Mouse (Mus musculus): ENCODE measurements around the gene Hoxc8.

DNA sequence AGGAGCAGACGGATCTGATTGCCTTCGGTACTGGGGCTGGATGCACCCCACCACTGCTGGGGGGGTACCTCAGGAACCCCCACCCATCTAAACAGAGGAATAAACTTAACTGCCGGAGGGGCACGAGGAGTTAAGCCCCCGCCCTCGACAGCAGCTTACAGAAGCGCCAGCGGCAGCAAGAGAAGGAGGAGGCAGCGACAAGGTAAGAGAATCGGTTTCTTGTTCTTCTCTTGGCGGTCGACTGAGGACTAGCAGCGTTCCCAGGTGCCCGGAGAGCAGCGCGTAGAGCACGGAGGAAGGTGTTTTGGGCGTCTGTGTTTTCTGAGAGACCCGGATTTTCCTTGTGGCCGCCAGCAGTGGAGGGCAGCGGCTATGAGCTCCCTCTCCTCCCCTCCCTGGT is 18.2 kb upstream of the Hoxc8 start:
- TF ChIP-seq CTCF (IDR thresholded peaks at IDR 0.05; ENCODE audit: control insufficient read depth, insufficient read depth, insufficient replicate concordance, low read depth, low read length) (no peak), POLR2A (IDR thresholded peaks at IDR 0.05; ENCODE audit: control insufficient read depth, low read depth, low read length) (no peak)

All from testis, adult 2 months (tissue).